Mouse (Mus musculus): ENCODE data around the gene Cds1.

GRCm38 (mm10) chr5:101816822-101817221 lies 51.9 kb downstream of the Cds1 start:
- TF ChIP-seq CTCF (IDR thresholded peaks at IDR 0.05; ENCODE audit: borderline replicate concordance, control insufficient read depth, extremely low read depth, insufficient read depth, low read length, poor library complexity): no peak
- TF ChIP-seq POLR2A (IDR thresholded peaks at IDR 0.05; ENCODE audit: control insufficient read depth, extremely low read depth, insufficient read depth, low read length, poor library complexity): no peak

Data from thymus, adult 2 months (tissue).